Mouse (Mus musculus) frontal cortex, adult (tissue): ENCODE results near the gene Rnf128.
A peak's percentile ranks its signal among the peaks of the same experiment; 100 is the strongest.

Source experiments
- ATAC-seq: cut with Nextera tagmentation; 2 replicates; pipeline ENCODE4 v1.9.2; 2017; ENCODE audit warnings: mild to moderate bottlenecking, moderate library complexity, mixed read lengths; ENCODE audit not compliant: low TSS enrichment

Gene Rnf128

DNA sequence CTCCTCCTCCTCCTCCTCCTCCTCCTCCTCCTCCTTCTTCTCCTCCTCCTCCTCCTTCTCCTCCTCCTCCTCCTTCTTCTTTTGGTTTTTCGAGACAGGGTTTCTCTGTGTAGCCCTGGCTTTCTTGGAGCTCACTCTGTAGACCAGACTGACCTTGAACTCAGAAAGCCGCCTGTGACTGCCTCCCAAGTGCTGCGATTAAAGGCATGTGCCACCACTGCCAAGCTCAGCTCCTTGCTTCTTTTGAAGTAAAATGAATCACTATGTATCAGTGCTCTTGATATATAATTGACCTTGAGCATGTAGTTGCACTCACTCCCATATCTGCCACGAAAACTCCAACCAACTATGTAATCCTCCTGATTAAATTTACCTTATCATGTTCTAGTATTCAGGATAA, 59.0 kb downstream of the Rnf128 start:
- no peak for ATAC-seq

DNA sequence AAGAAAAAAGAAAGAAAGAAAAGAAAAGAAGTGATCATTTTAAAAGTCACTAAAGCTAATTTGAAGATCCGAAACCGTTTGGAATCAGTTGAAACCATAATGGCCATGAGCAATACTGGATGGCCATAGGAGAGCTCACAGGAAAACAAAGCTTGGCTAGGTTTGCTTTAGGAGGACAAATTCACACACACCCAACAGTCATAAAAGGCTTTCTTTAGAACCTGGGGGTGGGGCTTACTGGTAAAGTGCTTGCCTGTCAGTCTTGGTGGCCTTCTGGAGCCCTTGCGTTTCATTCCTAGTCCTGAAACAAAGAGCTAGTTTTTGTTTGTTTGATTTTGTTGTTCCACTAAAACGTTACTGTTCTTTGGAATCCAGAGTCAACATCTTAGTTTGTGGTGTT, 71.6 kb downstream of the Rnf128 start:
- no peak for ATAC-seq

- no peak for ATAC-seq
Observed at GRCm38 (mm10) chrX:139639744-139640143, 76.6 kb downstream of the Rnf128 start.

DNA sequence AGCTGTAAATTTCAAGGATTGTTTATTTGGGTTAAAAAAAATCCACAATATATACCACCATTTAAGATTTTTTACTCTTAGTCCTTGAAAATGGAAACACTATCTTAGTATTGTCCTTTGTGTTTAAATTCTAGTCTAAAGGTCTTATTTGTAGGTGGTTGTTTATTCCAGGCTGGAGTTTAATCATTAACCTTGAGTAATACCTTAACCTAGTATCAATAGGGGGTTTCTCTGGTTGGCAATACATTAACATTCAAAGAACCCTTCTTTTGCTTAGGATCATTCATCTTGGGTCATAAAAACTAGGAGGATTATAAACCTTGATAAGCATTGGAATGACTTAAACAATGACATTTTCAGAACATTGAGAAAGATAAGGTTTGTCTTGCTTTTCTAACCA, 77.3 kb downstream of the Rnf128 start:
- ATAC-seq = no peak

DNA sequence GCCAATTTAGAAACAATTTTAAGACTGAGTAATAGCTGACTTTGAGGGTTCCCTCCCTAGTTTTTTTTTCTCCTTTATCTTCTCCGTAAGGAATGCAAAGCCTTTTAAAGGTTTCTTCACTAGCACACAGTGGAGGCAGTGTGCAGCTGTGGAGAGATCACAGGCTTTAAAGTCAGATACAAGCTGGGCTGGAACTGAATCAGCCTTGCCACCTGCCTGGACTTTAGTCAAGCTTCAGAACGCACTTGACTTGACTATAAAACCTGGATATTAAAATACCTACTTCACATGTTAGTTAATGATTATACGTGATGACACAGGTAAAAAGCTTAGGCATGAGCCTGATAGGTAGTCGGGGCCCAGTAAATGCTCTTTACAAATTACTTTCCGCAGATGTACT, 89.1 kb downstream of the Rnf128 start:
- no peak for ATAC-seq

DNA sequence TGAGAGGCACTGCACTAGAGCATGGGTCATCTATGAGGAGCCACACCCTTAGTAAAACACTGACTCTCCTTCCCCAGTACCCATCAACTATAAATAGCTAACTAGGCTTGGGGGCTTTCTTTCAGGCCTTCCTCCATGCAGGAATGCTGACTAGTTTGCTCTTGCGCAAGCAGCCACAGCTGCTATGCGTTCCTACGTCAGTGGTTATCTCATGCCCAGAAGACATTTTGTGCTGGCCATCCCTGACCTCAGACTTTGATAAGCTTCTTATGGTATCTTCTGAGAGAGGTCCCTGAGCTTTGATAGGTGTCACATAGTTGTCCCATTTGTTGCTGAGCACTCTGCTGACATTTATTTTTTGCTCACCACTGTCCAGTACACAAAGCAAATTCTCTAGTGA, 90.2 kb downstream of the Rnf128 start:
- ATAC-seq = no peak

DNA sequence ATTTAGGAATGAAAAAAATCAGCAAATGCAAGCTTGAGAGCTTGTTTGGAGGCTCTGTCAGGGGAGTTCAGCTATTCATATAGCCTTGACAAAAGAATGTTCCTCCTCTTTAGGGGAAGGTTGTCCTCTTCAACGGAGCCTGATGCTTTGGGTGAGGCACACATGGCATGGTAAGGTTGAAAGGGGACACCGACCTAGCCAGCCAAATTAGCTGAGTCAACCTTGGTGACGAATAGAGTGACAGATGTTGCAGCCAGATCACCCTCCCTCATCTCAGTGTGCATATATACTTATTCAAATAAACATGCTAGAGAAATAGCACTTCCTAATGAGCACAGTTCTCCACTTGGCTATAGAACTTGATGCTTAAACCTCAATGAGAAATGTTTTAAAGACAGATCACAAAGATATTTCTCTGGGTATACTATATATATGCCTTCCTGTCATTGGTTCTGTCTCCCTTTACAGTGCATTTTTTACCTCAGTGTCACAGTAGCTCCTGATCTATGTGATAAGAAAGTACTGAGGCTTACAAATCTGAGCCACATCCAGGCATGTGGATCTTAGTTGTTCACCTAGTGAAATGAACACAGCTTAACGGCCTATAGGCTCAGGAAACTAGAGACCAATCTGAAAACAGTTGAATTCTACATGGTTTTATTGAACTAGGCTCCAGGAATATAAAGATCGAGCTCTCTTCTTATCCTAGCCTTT, 91.4 kb downstream of the Rnf128 start:
- ATAC-seq = no peak

DNA sequence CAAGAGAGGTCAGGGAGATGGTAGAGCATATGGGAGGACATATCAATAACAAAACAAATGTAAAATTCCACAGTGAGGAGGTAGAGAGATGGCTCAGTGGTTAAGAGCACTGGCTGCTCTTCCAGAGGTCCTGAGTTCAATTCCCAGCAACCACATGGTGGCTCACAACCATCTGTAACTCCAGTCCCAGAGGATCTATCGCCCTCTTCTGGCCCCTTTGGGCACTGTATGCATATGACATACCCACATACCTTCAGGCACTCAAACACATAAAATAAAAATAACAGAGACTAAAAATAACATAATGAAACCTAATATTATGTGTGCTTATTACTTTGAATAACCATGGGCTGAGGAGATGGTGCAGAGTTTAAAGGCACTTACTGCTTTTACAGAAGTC, 99.0 kb downstream of the Rnf128 start:
- ATAC-seq = no peak

DNA sequence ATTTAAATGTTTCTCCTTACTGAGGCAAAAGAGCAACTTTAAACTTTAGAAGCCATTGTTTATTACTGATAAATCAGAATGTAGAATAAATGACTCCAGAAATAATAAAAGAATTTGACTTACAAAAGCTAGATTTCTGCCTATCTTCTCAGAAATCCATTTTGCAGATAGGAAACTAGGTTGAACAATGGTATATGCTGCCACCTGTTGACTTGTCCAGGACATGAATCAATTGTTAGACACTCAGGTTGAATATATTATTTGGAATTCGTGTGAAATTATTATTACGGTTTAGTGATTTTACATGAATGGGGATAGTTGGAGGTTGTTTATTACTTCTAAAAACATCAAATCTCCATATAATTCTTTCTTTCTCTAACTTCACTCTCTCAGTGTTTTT, 102.7 kb downstream of the Rnf128 start:
- no peak for ATAC-seq

- peak; percentile 33 for ATAC-seq
Observed at GRCm38 (mm10) chrX:139684410-139684774, 121.3 kb downstream of the Rnf128 start.

- ATAC-seq = peak; percentile 100
Observed at GRCm38 (mm10) chrX:139684775-139685695, 121.9 kb downstream of the Rnf128 start, which contains the start of gene Tbc1d8b. Gene Tbc1d8b (plus strand): TSS chrX:139684996.

DNA sequence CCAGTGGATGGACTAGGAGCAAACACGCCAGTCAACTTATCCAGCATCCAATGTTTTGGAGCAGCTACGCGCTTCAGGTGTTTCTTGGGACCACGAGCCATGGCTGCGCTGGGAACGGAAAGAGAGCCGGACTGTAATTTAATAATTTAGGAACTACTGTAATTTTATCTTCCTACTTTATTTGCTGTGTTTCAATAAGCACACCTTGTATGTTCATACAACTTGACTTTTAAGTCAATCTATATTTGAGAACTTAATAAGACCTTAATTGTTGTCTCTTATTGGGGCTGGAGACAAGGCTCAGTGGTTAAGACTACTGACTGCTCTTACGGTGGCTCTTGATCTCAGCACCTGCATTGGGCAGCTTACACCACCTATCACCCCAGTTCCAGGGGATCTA, 151.3 kb downstream of the Rnf128 start, which contains the start of gene Gm15013:
Gm15013 (minus strand) TSS at position 101 of the 400 bp plus-strand sequence.
- no peak for ATAC-seq

DNA sequence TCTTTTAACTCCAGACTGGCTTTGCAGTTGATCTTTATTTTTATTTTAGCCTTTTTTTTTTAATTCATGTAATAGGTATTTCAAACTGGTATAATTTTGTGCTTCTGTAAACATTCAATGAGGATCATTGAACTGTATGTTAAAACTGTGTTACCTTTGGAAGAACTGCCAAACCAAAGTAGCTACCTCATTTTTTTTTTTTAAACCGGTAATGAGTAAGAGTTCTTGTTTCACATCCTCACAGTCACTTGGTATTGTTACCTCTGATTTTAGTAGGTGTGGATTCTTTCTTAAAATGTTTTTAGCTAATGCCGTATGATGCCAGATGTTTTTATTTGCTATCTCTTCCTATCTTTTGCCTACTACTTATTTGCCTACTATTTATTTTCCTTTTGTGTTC, 159.2 kb downstream of the Rnf128 start:
- no peak for ATAC-seq
